ENCODE assay signal across 9 mouse cellular contexts in genomic region chr16:29973250-29973649, GRCm38 (mm10).
DNase-seq lines count a peak whose midpoint lies in the region; ATAC-seq lines count a peak whose summit lies in the region.
"Had no signal": no experiment of that assay in that cellular context is flagged by ENCODE, and none has a peak within 500 bp of the region (broad histone marks: within the 10 kb centered on the region; RNA-seq: fewer than 3 reads in every experiment).

No protein-coding gene starts in this region.

- WGBS in kidney, embryonic 15.5 days = 15% methylated on average over 7 of the region's 7 CpGs

- peak overlapping the region; percentile 60 for H3K27ac ChIP-seq in kidney, embryonic 15.5 days

- no peaks in the 10 kb centered on the region for H3K27me3 ChIP-seq in kidney, embryonic 15.5 days

- no peak overlapping the region for H3K4me3 ChIP-seq in kidney, embryonic 15.5 days (replicated peaks)

- no peak overlapping the region for H3K4me2 ChIP-seq in kidney, embryonic 15.5 days

- no peak overlapping the region for H3K9ac ChIP-seq in kidney, embryonic 15.5 days

- H3K4me1 ChIP-seq in kidney, embryonic 15.5 days = peaks cover 44% of the 10 kb centered on the region

- ATAC-seq in kidney, embryonic 15.5 days (replicated peaks; ENCODE audit: low FRiP score) = peak; percentile 40

- H3K9me3 ChIP-seq in kidney, embryonic 15.5 days (replicated peaks) = no peaks in the 10 kb centered on the region

- H3K36me3 ChIP-seq in kidney, embryonic 15.5 days = no peaks in the 10 kb centered on the region

- DNase-seq in kidney, adult 18-20 months = peak; percentile 33
- no peak for DNase-seq in kidney, adult 9 months
- peak; percentile 24 to 28 for DNase-seq in adrenal gland, adult 18-20 months (ENCODE audit: low spot score in 2 of 2)
- peak; percentile 47 for DNase-seq in lung, postnatal 36 days
- no peak for DNase-seq in ovary, postnatal 10 days (ENCODE audit: low spot score)
- DNase-seq in layer of hippocampus, postnatal 36 days = no peak
- no peak for DNase-seq in gastrocnemius, postnatal 10 days
- DNase-seq: gastrocnemius, postnatal 14 days had no signal

Comparison
In these comparisons a context has a peak if more than half of its experiments do, and no peak if none do; other contexts are left out.
1. DNase-seq: peak in kidney, adult 18-20 months (single experiment), adrenal gland, adult 18-20 months (2 of 2) and lung, postnatal 36 days (single experiment); none in kidney, adult 9 months (single experiment), ovary, postnatal 10 days (single experiment), layer of hippocampus, postnatal 36 days (0 of 2) and gastrocnemius, postnatal 10 days (single experiment).